Mouse (Mus musculus): ENCODE data around the gene Slc16a2. TPM values are rescaled to one million over a fixed set of nuclear protein-coding genes. Genes with fewer than 3 reads are reported as not detected.

Gene Slc16a2
- polyA plus RNA-seq (2012; fragmentation: generic; extraction: Trizol): 0.51 TPM
- long read RNA-seq, experiment 1: 0 reads
- long read RNA-seq, experiment 2: 0 reads

DNA sequence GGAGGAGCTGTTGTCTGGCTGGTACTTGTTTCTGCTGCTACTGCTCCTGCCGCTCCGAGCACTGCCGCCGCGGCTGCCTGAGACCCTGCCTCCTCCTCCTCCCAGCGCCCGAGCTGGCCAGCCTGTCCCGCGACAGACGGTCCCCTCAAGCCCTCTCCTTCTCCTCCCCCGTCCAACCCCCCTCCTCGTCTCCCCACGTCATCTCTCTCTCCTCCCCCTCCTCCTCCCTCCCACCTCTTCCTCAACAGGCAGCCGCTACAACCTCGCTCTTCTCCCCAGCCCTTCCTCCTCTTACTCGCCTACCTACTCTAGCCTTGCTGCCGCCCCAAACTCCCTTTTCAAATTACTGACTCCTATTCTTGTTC is at the start of gene Slc16a2:
Gene Slc16a2 (minus strand): TSS at position 152 of the 365 bp plus-strand sequence.
- TF ChIP-seq USF1 (IDR thresholded peaks at IDR 0.05; ENCODE audit: low read depth) (no peak), MAX (IDR thresholded peaks at IDR 0.05) (no peak), MYOD1 (IDR thresholded peaks at IDR 0.05; ENCODE audit: control insufficient read depth, insufficient read length, low read depth) (no peak), MYOG (IDR thresholded peaks at IDR 0.05; ENCODE audit: control insufficient read depth, extremely low read depth, insufficient read length) (no peak)
- Histone ChIP-seq H3ac (ENCODE audit: control insufficient read depth, insufficient read length, low read depth) (no peak within 1 kb of the TSS), H3K4me3 (ENCODE audit: insufficient read depth, poor library complexity, severe bottlenecking) (no peak within 1 kb of the TSS), H3K79me3 (ENCODE audit: low read depth) (no peaks in the 10 kb centered on the region), H3K36me3 (ENCODE audit: control insufficient read depth, insufficient read depth) (no peaks in the 10 kb centered on the region), H3K79me2 (ENCODE audit: control insufficient read depth, insufficient read depth) (no peaks in the 10 kb centered on the region), H3K27me3 (ENCODE audit: control insufficient read depth, insufficient read depth, insufficient read length) (peaks cover 6% of the 10 kb centered on the region)

GRCm38 (mm10) chrX:103863502-103863901 is 41.7 kb upstream of the Slc16a2 start:
- Histone ChIP-seq H3K27me3 (ENCODE audit: control insufficient read depth, insufficient read depth, insufficient read length) (no peaks in the 10 kb centered on the region), H3K36me3 (ENCODE audit: control insufficient read depth, insufficient read depth) (no peaks in the 10 kb centered on the region), H3K79me3 (ENCODE audit: low read depth) (no peaks in the 10 kb centered on the region), H3K79me2 (ENCODE audit: control insufficient read depth, insufficient read depth) (no peaks in the 10 kb centered on the region), H3ac (ENCODE audit: control insufficient read depth, insufficient read length, low read depth) (no peak overlapping the region), H3K4me3 (ENCODE audit: insufficient read depth, poor library complexity, severe bottlenecking) (no peak overlapping the region)
- TF ChIP-seq MYOG (IDR thresholded peaks at IDR 0.05; ENCODE audit: control insufficient read depth, extremely low read depth, insufficient read length) (no peak), MYOD1 (IDR thresholded peaks at IDR 0.05; ENCODE audit: control insufficient read depth, insufficient read length, low read depth) (no peak), FOSL1 (IDR thresholded peaks at IDR 0.05; ENCODE audit: insufficient read depth, low read length, poor library complexity, severe bottlenecking) (no peak), MAX (IDR thresholded peaks at IDR 0.05) (no peak), CEBPB (IDR thresholded peaks at IDR 0.05; ENCODE audit: low read depth) (no peak), CTCF (IDR thresholded peaks at IDR 0.05; ENCODE audit: control insufficient read depth, insufficient read depth, insufficient read length) (no peak), USF1 (IDR thresholded peaks at IDR 0.05; ENCODE audit: low read depth) (no peak)

DNA sequence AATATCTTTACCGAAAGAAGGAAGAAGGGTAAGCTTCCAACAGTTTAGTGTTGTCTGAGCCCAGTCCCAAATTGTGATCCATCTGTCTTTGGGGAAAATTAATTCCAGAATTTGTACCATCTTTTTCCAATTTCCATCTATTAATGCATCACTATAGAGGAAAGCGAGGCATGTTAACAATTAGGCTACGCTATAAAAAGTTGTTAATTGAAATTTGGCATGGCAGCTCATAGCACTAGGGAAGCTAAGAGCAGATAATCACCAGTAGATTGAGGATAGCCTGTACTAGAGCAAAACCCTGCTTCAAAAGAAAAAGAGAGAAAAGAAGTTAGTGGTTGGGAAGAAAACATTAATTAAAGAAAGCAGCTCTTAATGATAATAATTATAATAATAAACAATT is 41.1 kb upstream of the Slc16a2 start:
- H3K27me3 ChIP-seq (ENCODE audit: control insufficient read depth, insufficient read depth, insufficient read length): no peaks in the 10 kb centered on the region
- no peak overlapping the region for H3ac ChIP-seq (ENCODE audit: control insufficient read depth, insufficient read length, low read depth)
- TF ChIP-seq MYOG (IDR thresholded peaks at IDR 0.05; ENCODE audit: control insufficient read depth, extremely low read depth, insufficient read length) (no peak), USF1 (IDR thresholded peaks at IDR 0.05; ENCODE audit: low read depth) (no peak), FOSL1 (IDR thresholded peaks at IDR 0.05; ENCODE audit: insufficient read depth, low read length, poor library complexity, severe bottlenecking) (no peak), MYOD1 (IDR thresholded peaks at IDR 0.05; ENCODE audit: control insufficient read depth, insufficient read length, low read depth) (no peak), CTCF (IDR thresholded peaks at IDR 0.05; ENCODE audit: control insufficient read depth, insufficient read depth, insufficient read length) (no peak), CEBPB (IDR thresholded peaks at IDR 0.05; ENCODE audit: low read depth) (no peak)
- H3K36me3 ChIP-seq (ENCODE audit: control insufficient read depth, insufficient read depth): no peaks in the 10 kb centered on the region
- no peaks in the 10 kb centered on the region for H3K79me3 ChIP-seq (ENCODE audit: low read depth)
- no peak overlapping the region for H3K4me3 ChIP-seq (ENCODE audit: insufficient read depth, poor library complexity, severe bottlenecking)
- H3K79me2 ChIP-seq (ENCODE audit: control insufficient read depth, insufficient read depth): no peaks in the 10 kb centered on the region

DNA sequence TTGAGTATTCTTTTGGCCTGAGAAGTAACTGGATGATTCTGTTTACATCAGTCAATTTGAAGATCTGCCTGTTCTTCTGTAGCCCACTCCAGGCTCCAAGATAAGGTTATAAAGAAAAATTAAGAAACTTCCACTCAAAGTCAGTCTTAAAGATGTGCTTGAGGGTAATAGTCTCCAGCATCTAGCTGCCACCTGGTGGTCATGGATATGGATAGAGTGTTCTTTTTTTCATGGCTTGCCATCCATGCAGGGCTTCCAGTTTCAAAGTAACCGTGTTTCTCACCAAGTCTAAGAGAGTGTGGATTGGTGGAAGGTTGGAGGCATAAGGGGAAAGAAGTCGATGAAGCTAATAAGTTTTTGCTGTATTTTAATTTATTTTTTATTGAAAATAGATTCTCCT is 23.5 kb upstream of the Slc16a2 start:
- Histone ChIP-seq H3ac (ENCODE audit: control insufficient read depth, insufficient read length, low read depth) (no peak overlapping the region), H3K79me3 (ENCODE audit: low read depth) (no peaks in the 10 kb centered on the region), H3K36me3 (ENCODE audit: control insufficient read depth, insufficient read depth) (no peaks in the 10 kb centered on the region), H3K79me2 (ENCODE audit: control insufficient read depth, insufficient read depth) (no peaks in the 10 kb centered on the region), H3K4me3 (ENCODE audit: insufficient read depth, poor library complexity, severe bottlenecking) (no peak overlapping the region), H3K27me3 (ENCODE audit: control insufficient read depth, insufficient read depth, insufficient read length) (no peaks in the 10 kb centered on the region)
- no peak for TF ChIP-seq MYOG (IDR thresholded peaks at IDR 0.05; ENCODE audit: control insufficient read depth, extremely low read depth, insufficient read length)
- TF ChIP-seq USF1 (IDR thresholded peaks at IDR 0.05; ENCODE audit: low read depth): no peak
- no peak for TF ChIP-seq CTCF (IDR thresholded peaks at IDR 0.05; ENCODE audit: control insufficient read depth, insufficient read depth, insufficient read length)
- TF ChIP-seq MAX (IDR thresholded peaks at IDR 0.05): no peak
- TF ChIP-seq FOSL1 (IDR thresholded peaks at IDR 0.05; ENCODE audit: insufficient read depth, low read length, poor library complexity, severe bottlenecking): no peak
- no peak for TF ChIP-seq CEBPB (IDR thresholded peaks at IDR 0.05; ENCODE audit: low read depth)
- no peak for TF ChIP-seq MYOD1 (IDR thresholded peaks at IDR 0.05; ENCODE audit: control insufficient read depth, insufficient read length, low read depth)

DNA sequence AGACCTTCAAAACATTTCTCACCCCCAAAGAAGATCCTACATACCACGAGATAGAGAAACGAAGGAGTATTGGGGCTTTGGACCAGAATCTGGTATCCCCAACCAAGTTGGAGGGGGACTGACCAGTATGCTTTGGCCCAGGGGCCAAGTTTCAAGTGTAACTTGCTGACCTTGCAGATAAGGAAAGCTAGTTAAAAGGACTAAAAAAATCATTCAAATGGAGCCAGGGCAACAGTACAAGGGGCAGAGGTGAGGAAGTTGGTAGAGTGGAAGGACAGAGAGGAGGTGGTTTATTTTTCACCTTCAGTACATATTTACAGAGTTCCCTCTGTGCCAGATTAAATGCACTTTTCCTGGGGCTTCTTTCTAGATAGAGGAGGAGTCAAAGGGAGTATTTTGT is 7.1 kb upstream of the Slc16a2 start:
- no peaks in the 10 kb centered on the region for H3K79me2 ChIP-seq (ENCODE audit: control insufficient read depth, insufficient read depth)
- no peaks in the 10 kb centered on the region for H3K79me3 ChIP-seq (ENCODE audit: low read depth)
- H3K36me3 ChIP-seq (ENCODE audit: control insufficient read depth, insufficient read depth): no peaks in the 10 kb centered on the region
- no peak overlapping the region for H3ac ChIP-seq (ENCODE audit: control insufficient read depth, insufficient read length, low read depth)
- H3K27me3 ChIP-seq (ENCODE audit: control insufficient read depth, insufficient read depth, insufficient read length): no peaks in the 10 kb centered on the region
- no peak for TF ChIP-seq MAX (IDR thresholded peaks at IDR 0.05)
- no peak for TF ChIP-seq MYOD1 (IDR thresholded peaks at IDR 0.05; ENCODE audit: control insufficient read depth, insufficient read length, low read depth)
- no peak for TF ChIP-seq CTCF (IDR thresholded peaks at IDR 0.05; ENCODE audit: control insufficient read depth, insufficient read depth, insufficient read length)
- TF ChIP-seq USF1 (IDR thresholded peaks at IDR 0.05; ENCODE audit: low read depth): no peak
- TF ChIP-seq FOSL1 (IDR thresholded peaks at IDR 0.05; ENCODE audit: insufficient read depth, low read length, poor library complexity, severe bottlenecking): no peak
- no peak for TF ChIP-seq MYOG (IDR thresholded peaks at IDR 0.05; ENCODE audit: control insufficient read depth, extremely low read depth, insufficient read length)
- TF ChIP-seq CEBPB (IDR thresholded peaks at IDR 0.05; ENCODE audit: low read depth): no peak
- no peak overlapping the region for H3K4me3 ChIP-seq (ENCODE audit: insufficient read depth, poor library complexity, severe bottlenecking)

DNA sequence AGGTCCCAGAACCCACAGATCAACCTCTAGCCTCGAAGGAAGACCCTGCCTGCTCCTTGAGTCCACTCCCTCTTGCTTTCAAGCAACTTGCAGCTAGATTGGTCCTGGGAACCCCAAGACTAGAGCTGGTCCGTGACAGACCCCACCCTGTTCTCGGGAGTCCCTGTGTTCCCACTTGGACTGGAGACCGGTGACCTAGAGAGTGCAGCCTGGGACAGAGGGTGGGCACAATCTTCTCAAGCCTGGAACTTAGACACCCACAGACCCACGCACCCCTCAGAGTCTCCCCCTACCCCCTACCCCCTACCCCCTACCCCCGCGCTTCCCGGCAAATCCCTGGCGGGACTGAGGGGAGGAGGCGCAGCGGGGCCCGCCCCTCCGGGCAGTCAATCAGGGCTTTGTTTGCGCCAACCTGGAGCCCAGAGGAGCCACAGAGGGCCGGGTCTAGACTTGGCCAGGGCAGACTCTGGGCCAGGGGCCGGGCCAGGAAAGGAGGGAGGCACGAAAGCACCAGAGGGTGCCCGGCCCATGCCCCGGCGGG is 558 bp upstream of the Slc16a2 start:
- TF ChIP-seq CEBPB (IDR thresholded peaks at IDR 0.05; ENCODE audit: low read depth) (no peak), MYOD1 (IDR thresholded peaks at IDR 0.05; ENCODE audit: control insufficient read depth, insufficient read length, low read depth) (no peak), CTCF (IDR thresholded peaks at IDR 0.05; ENCODE audit: control insufficient read depth, insufficient read depth, insufficient read length) (no peak)
- Histone ChIP-seq H3K79me3 (ENCODE audit: low read depth) (no peaks in the 10 kb centered on the region), H3ac (ENCODE audit: control insufficient read depth, insufficient read length, low read depth) (no peak overlapping the region), H3K79me2 (ENCODE audit: control insufficient read depth, insufficient read depth) (no peaks in the 10 kb centered on the region), H3K36me3 (ENCODE audit: control insufficient read depth, insufficient read depth) (no peaks in the 10 kb centered on the region), H3K4me3 (ENCODE audit: insufficient read depth, poor library complexity, severe bottlenecking) (no peak overlapping the region), H3K27me3 (ENCODE audit: control insufficient read depth, insufficient read depth, insufficient read length) (peaks cover 6% of the 10 kb centered on the region)

All from C2C12 (cell line).